Mouse (Mus musculus): ENCODE data around the gene Cadps2. TPM values are rescaled to one million over a fixed set of nuclear protein-coding genes. Genes with fewer than 3 reads are reported as not detected.

Gene Cadps2
- polyA plus RNA-seq, 1 experiment from 2014 or later, result 6.1 TPM

- H3K27me3 ChIP-seq (ENCODE audit: control insufficient read depth, insufficient read depth, low read depth, low read length), result no peaks in the 10 kb centered on the region
- WGBS, result 61% methylated on average over 2 of the region's 2 CpGs
- no peaks in the 10 kb centered on the region for H3K9me3 ChIP-seq (replicated peaks; ENCODE audit: control insufficient read depth, low read length, poor library complexity, severe bottlenecking)
- no peak overlapping the region for H3K27ac ChIP-seq (ENCODE audit: low read length)
- H3K4me1 ChIP-seq (ENCODE audit: control insufficient read depth, insufficient read depth, low read length), result no peaks in the 10 kb centered on the region
- no peak overlapping the region for H3K4me3 ChIP-seq (ENCODE audit: low read depth, low read length)
- ATAC-seq, result no peak
- no peak overlapping the region for H3K4me2 ChIP-seq (ENCODE audit: low read length)
- H3K9ac ChIP-seq (ENCODE audit: low read depth, low read length), result no peak overlapping the region
- H3K36me3 ChIP-seq (ENCODE audit: control insufficient read depth, insufficient read depth, low read length), result no peaks in the 10 kb centered on the region
Observed at GRCm38 (mm10) chr6:23472686-23473085, 366.5 kb downstream of the Cadps2 start.

GRCm38 (mm10) chr6:23471830-23472229 lies 367.4 kb downstream of the Cadps2 start:
- no peaks in the 10 kb centered on the region for H3K36me3 ChIP-seq (ENCODE audit: control insufficient read depth, insufficient read depth, low read length)
- WGBS, result 66% methylated on average over 2 of the region's 2 CpGs
- no peak overlapping the region for H3K4me2 ChIP-seq (ENCODE audit: low read length)
- ATAC-seq, result no peak
- no peaks in the 10 kb centered on the region for H3K9me3 ChIP-seq (replicated peaks; ENCODE audit: control insufficient read depth, low read length, poor library complexity, severe bottlenecking)
- no peak overlapping the region for H3K27ac ChIP-seq (ENCODE audit: low read length)
- no peak overlapping the region for H3K9ac ChIP-seq (ENCODE audit: low read depth, low read length)
- H3K4me3 ChIP-seq (ENCODE audit: low read depth, low read length), result no peak overlapping the region
- no peaks in the 10 kb centered on the region for H3K27me3 ChIP-seq (ENCODE audit: control insufficient read depth, insufficient read depth, low read depth, low read length)
- H3K4me1 ChIP-seq (ENCODE audit: control insufficient read depth, insufficient read depth, low read length), result no peaks in the 10 kb centered on the region

GRCm38 (mm10) chr6:23467885-23468284 lies 371.3 kb downstream of the Cadps2 start:
- no peak overlapping the region for H3K4me2 ChIP-seq (ENCODE audit: low read length)
- H3K4me1 ChIP-seq (ENCODE audit: control insufficient read depth, insufficient read depth, low read length), result no peaks in the 10 kb centered on the region
- no peak overlapping the region for H3K27ac ChIP-seq (ENCODE audit: low read length)
- no peaks in the 10 kb centered on the region for H3K27me3 ChIP-seq (ENCODE audit: control insufficient read depth, insufficient read depth, low read depth, low read length)
- no peaks in the 10 kb centered on the region for H3K9me3 ChIP-seq (replicated peaks; ENCODE audit: control insufficient read depth, low read length, poor library complexity, severe bottlenecking)
- no peak overlapping the region for H3K4me3 ChIP-seq (ENCODE audit: low read depth, low read length)
- H3K9ac ChIP-seq (ENCODE audit: low read depth, low read length), result no peak overlapping the region
- no peak for ATAC-seq
- H3K36me3 ChIP-seq (ENCODE audit: control insufficient read depth, insufficient read depth, low read length), result no peaks in the 10 kb centered on the region
- WGBS, result 64% methylated on average over 4 of the region's 4 CpGs

- Histone ChIP-seq H3K27ac (ENCODE audit: low read length) (no peak overlapping the region), H3K36me3 (ENCODE audit: control insufficient read depth, insufficient read depth, low read length) (no peaks in the 10 kb centered on the region), H3K9ac (ENCODE audit: low read depth, low read length) (no peak overlapping the region), H3K4me1 (ENCODE audit: control insufficient read depth, insufficient read depth, low read length) (no peaks in the 10 kb centered on the region), H3K4me2 (ENCODE audit: low read length) (no peak overlapping the region), H3K4me3 (ENCODE audit: low read depth, low read length) (no peak overlapping the region), H3K27me3 (ENCODE audit: control insufficient read depth, insufficient read depth, low read depth, low read length) (no peaks in the 10 kb centered on the region), H3K9me3 (replicated peaks; ENCODE audit: control insufficient read depth, low read length, poor library complexity, severe bottlenecking) (no peaks in the 10 kb centered on the region)
- 21% methylated on average over 8 of the region's 8 CpGs for whole genome bisulfite sequencing
- ATAC-seq, result peak; percentile 73; the same call in 1 of the 2 replicates
Observed at GRCm38 (mm10) chr6:23462600-23463280, 376.5 kb downstream of the Cadps2 start.

- ATAC-seq, result peak; percentile 54; the same call in 1 of the 2 replicates
- H3K4me2 ChIP-seq (ENCODE audit: low read length), result no peak overlapping the region
- no peaks in the 10 kb centered on the region for H3K36me3 ChIP-seq (ENCODE audit: control insufficient read depth, insufficient read depth, low read length)
- WGBS, result 2% methylated on average over 5 of the region's 5 CpGs
- no peak overlapping the region for H3K9ac ChIP-seq (ENCODE audit: low read depth, low read length)
- H3K9me3 ChIP-seq (replicated peaks; ENCODE audit: control insufficient read depth, low read length, poor library complexity, severe bottlenecking), result no peaks in the 10 kb centered on the region
- no peak overlapping the region for H3K27ac ChIP-seq (ENCODE audit: low read length)
- H3K27me3 ChIP-seq (ENCODE audit: control insufficient read depth, insufficient read depth, low read depth, low read length), result no peaks in the 10 kb centered on the region
- no peaks in the 10 kb centered on the region for H3K4me1 ChIP-seq (ENCODE audit: control insufficient read depth, insufficient read depth, low read length)
- H3K4me3 ChIP-seq (ENCODE audit: low read depth, low read length), result no peak overlapping the region
Observed at GRCm38 (mm10) chr6:23457748-23458147, 381.5 kb downstream of the Cadps2 start.

GRCm38 (mm10) chr6:23453907-23454306 lies 385.3 kb downstream of the Cadps2 start:
- H3K9ac ChIP-seq (ENCODE audit: low read depth, low read length), result no peak overlapping the region
- H3K4me2 ChIP-seq (ENCODE audit: low read length), result no peak overlapping the region
- no peaks in the 10 kb centered on the region for H3K4me1 ChIP-seq (ENCODE audit: control insufficient read depth, insufficient read depth, low read length)
- 61% methylated on average over 5 of the region's 5 CpGs for WGBS
- ATAC-seq, result no peak
- no peaks in the 10 kb centered on the region for H3K36me3 ChIP-seq (ENCODE audit: control insufficient read depth, insufficient read depth, low read length)
- no peaks in the 10 kb centered on the region for H3K9me3 ChIP-seq (replicated peaks; ENCODE audit: control insufficient read depth, low read length, poor library complexity, severe bottlenecking)
- no peak overlapping the region for H3K4me3 ChIP-seq (ENCODE audit: low read depth, low read length)
- no peak overlapping the region for H3K27ac ChIP-seq (ENCODE audit: low read length)
- no peaks in the 10 kb centered on the region for H3K27me3 ChIP-seq (ENCODE audit: control insufficient read depth, insufficient read depth, low read depth, low read length)

GRCm38 (mm10) chr6:23439897-23440296 lies 399.3 kb downstream of the Cadps2 start:
- no peaks in the 10 kb centered on the region for H3K4me1 ChIP-seq (ENCODE audit: control insufficient read depth, insufficient read depth, low read length)
- ATAC-seq, result no peak
- no peaks in the 10 kb centered on the region for H3K36me3 ChIP-seq (ENCODE audit: control insufficient read depth, insufficient read depth, low read length)
- H3K4me2 ChIP-seq (ENCODE audit: low read length), result no peak overlapping the region
- 75% methylated on average over 3 of the region's 3 CpGs for WGBS
- no peaks in the 10 kb centered on the region for H3K27me3 ChIP-seq (ENCODE audit: control insufficient read depth, insufficient read depth, low read depth, low read length)
- H3K4me3 ChIP-seq (ENCODE audit: low read depth, low read length), result no peak overlapping the region
- no peaks in the 10 kb centered on the region for H3K9me3 ChIP-seq (replicated peaks; ENCODE audit: control insufficient read depth, low read length, poor library complexity, severe bottlenecking)
- no peak overlapping the region for H3K27ac ChIP-seq (ENCODE audit: low read length)
- no peak overlapping the region for H3K9ac ChIP-seq (ENCODE audit: low read depth, low read length)

- peak; percentile 87 for ATAC-seq
- Histone ChIP-seq H3K9ac (ENCODE audit: low read depth, low read length) (peak overlapping the region; percentile 54), H3K36me3 (ENCODE audit: control insufficient read depth, insufficient read depth, low read length) (no peaks in the 10 kb centered on the region), H3K9me3 (replicated peaks; ENCODE audit: control insufficient read depth, low read length, poor library complexity, severe bottlenecking) (no peaks in the 10 kb centered on the region), H3K4me2 (ENCODE audit: low read length) (peak overlapping the region; percentile 65), H3K4me3 (ENCODE audit: low read depth, low read length) (peak overlapping the region; percentile 36), H3K27ac (ENCODE audit: low read length) (no peak overlapping the region), H3K4me1 (ENCODE audit: control insufficient read depth, insufficient read depth, low read length) (peaks cover 7% of the 10 kb centered on the region; the same call in 1 of the 2 replicates), H3K27me3 (ENCODE audit: control insufficient read depth, insufficient read depth, low read depth, low read length) (no peaks in the 10 kb centered on the region)
- 4% methylated on average over 12 of the region's 12 CpGs for WGBS
Observed at GRCm38 (mm10) chr6:23410256-23411049, 428.8 kb downstream of the Cadps2 start.

GRCm38 (mm10) chr6:23394131-23394530 lies 445.1 kb downstream of the Cadps2 start:
- Histone ChIP-seq H3K4me2 (ENCODE audit: low read length) (no peak overlapping the region), H3K27ac (ENCODE audit: low read length) (no peak overlapping the region), H3K27me3 (ENCODE audit: control insufficient read depth, insufficient read depth, low read depth, low read length) (peaks cover 5% of the 10 kb centered on the region; the same call in 1 of the 2 replicates), H3K36me3 (ENCODE audit: control insufficient read depth, insufficient read depth, low read length) (no peaks in the 10 kb centered on the region), H3K4me3 (ENCODE audit: low read depth, low read length) (no peak overlapping the region), H3K4me1 (ENCODE audit: control insufficient read depth, insufficient read depth, low read length) (no peaks in the 10 kb centered on the region), H3K9ac (ENCODE audit: low read depth, low read length) (no peak overlapping the region), H3K9me3 (replicated peaks; ENCODE audit: control insufficient read depth, low read length, poor library complexity, severe bottlenecking) (no peaks in the 10 kb centered on the region)
- WGBS, result 93% methylated on average over 2 of the region's 2 CpGs
- no peak for ATAC-seq

Measured in midbrain, embryonic 16.5 days (tissue).